Mouse (Mus musculus) kidney, adult 2 months (tissue): ENCODE data around the gene Gm21974. TPM values are rescaled to one million over a fixed set of nuclear protein-coding genes. Genes with fewer than 3 reads are reported as not detected.

ENCODE experiments used
- DNase-seq: peaks from one replicate; pipeline ENCODE4 v3.0.0; 2021
- H3K27ac ChIP-seq: fragments of 200-500 bp; 2 replicates; pipeline ENCODE4 v1.5.1; 2012; ENCODE audit warnings: low read depth, low read length, control low read depth, inconsistent platforms; ENCODE audit not compliant: insufficient read depth
- H3K27me3 ChIP-seq: fragments of 200-500 bp; replicated peaks from 2 replicates; pipeline ENCODE4 v1.6.1; 2012; ENCODE audit warnings: mild to moderate bottlenecking, moderate library complexity, low read length, inconsistent platforms; ENCODE audit not compliant: control insufficient read depth, insufficient read depth
- H3K36me3 ChIP-seq: fragments of 200-500 bp; 2 replicates; pipeline ENCODE4 v1.6.1; 2012; ENCODE audit warnings: mild to moderate bottlenecking, moderate library complexity, low read length, inconsistent platforms; ENCODE audit not compliant: control insufficient read depth, insufficient read depth
- H3K4me1 ChIP-seq: fragments of 200-500 bp; 2 replicates; pipeline ENCODE4 v1.6.1; 2011; ENCODE audit warnings: low read length; ENCODE audit not compliant: control insufficient read depth, insufficient read depth
- H3K4me3 ChIP-seq: fragments of 200-500 bp; 2 replicates; pipeline ENCODE4 v1.5.1; 2011; ENCODE audit warnings: mild to moderate bottlenecking, low read depth, low read length, control low read depth; ENCODE audit not compliant: insufficient read depth
- CTCF ChIP-seq: fragments of 200-500 bp; conservative IDR thresholded peaks from 2 replicates; pipeline ENCODE4 v1.5.1; 2011; ENCODE audit warnings: low read depth, mild to moderate bottlenecking, control low read depth, low read length, moderate library complexity, mixed read lengths; ENCODE audit not compliant: insufficient read depth, insufficient read length
- POLR2A ChIP-seq: fragments of 200-500 bp; IDR thresholded peaks from one replicate; pipeline ENCODE4 v1.6.1; 2011; ENCODE audit warnings: low read depth, low read length, control low read depth
- WGBS: fragments of 180-500 bp; shearing (Covaris S2); methylation state at CpG from one replicate; pipeline ENCODE4 v1.1.7; 2018; 5-methylcytosine and 5-hydroxymethylcytosine counted together
- polyA plus RNA-seq: library from polyadenylated mRNA; depleted of rRNA; stranded (reverse); fragments of >200 nt; gene quantifications from 2 replicates; pipeline ENCODE4 v1.2.3, GENCODE M21; 2012

Gm21974 gene
- polyA plus RNA-seq, 1 experiment, result not detected

- no peak overlapping the region for H3K4me3 ChIP-seq
- TF ChIP-seq POLR2A (no peak), CTCF (no peak)
- no peaks in the 10 kb centered on the region; the same call in 1 of the 2 replicates for H3K4me1 ChIP-seq
- H3K36me3 ChIP-seq, result no peaks in the 10 kb centered on the region
- no peaks in the 10 kb centered on the region for H3K27me3 ChIP-seq
- H3K27ac ChIP-seq, result no peak overlapping the region
- WGBS, result 78% methylated on average over 3 of the region's 3 CpGs
- DNase-seq, result no peak
Observed at GRCm38 (mm10) chr7:127869149-127869810, 26.0 kb downstream of the Gm21974 start.

GRCm38 (mm10) chr7:127867641-127868040 is 27.6 kb downstream of the Gm21974 start:
- Histone ChIP-seq H3K4me3 (no peak overlapping the region), H3K27ac (no peak overlapping the region), H3K4me1 (no peaks in the 10 kb centered on the region), H3K36me3 (no peaks in the 10 kb centered on the region), H3K27me3 (no peaks in the 10 kb centered on the region)
- 96% methylated on average over 18 of the region's 18 CpGs for whole genome bisulfite sequencing
- DNase-seq, result no peak
- TF ChIP-seq POLR2A (no peak), CTCF (no peak)

- no peaks in the 10 kb centered on the region for H3K36me3 ChIP-seq
- H3K4me1 ChIP-seq, result no peaks in the 10 kb centered on the region
- TF ChIP-seq CTCF, result no peak
- no peak for TF ChIP-seq POLR2A
- H3K27ac ChIP-seq, result no peak overlapping the region
- no peak overlapping the region for H3K4me3 ChIP-seq
- no peaks in the 10 kb centered on the region for H3K27me3 ChIP-seq
- no peak for DNase-seq
- WGBS, result 95% methylated on average over 12 of the region's 12 CpGs
Observed at GRCm38 (mm10) chr7:127866434-127866833, 28.8 kb downstream of the Gm21974 start.

- WGBS, result 88% methylated on average over 6 of the region's 6 CpGs
- TF ChIP-seq POLR2A, result no peak
- TF ChIP-seq CTCF, result no peak
- Histone ChIP-seq H3K4me3 (no peak overlapping the region), H3K27me3 (no peaks in the 10 kb centered on the region), H3K4me1 (no peaks in the 10 kb centered on the region), H3K27ac (no peak overlapping the region), H3K36me3 (no peaks in the 10 kb centered on the region)
- DNase-seq, result no peak
Observed at GRCm38 (mm10) chr7:127858258-127858657, 37.0 kb downstream of the Gm21974 start.

GRCm38 (mm10) chr7:127850906-127851305 is 44.3 kb downstream of the Gm21974 start:
- Histone ChIP-seq H3K27ac (no peak overlapping the region), H3K36me3 (no peaks in the 10 kb centered on the region), H3K4me1 (no peaks in the 10 kb centered on the region), H3K27me3 (no peaks in the 10 kb centered on the region), H3K4me3 (no peak overlapping the region)
- 39% methylated on average over 5 of the region's 5 CpGs for WGBS
- TF ChIP-seq CTCF, result no peak
- DNase-seq, result no peak

- H3K27me3 ChIP-seq, result no peaks in the 10 kb centered on the region
- TF ChIP-seq POLR2A (no peak), CTCF (no peak)
- H3K4me3 ChIP-seq, result no peak overlapping the region
- WGBS, result 86% methylated on average over 6 of the region's 6 CpGs
- DNase-seq, result no peak
- no peak overlapping the region for H3K27ac ChIP-seq
- H3K36me3 ChIP-seq, result no peaks in the 10 kb centered on the region
- no peaks in the 10 kb centered on the region for H3K4me1 ChIP-seq
Observed at GRCm38 (mm10) chr7:127849973-127850875, 45.0 kb downstream of the Gm21974 start.

GRCm38 (mm10) chr7:127842001-127842718 is 53.1 kb downstream of the Gm21974 start:
- Histone ChIP-seq H3K27ac (peak overlapping the region; percentile 94), H3K4me3 (peak overlapping the region; percentile 89), H3K4me1 (peaks cover 4% of the 10 kb centered on the region; the same call in 1 of the 2 replicates), H3K27me3 (no peaks in the 10 kb centered on the region), H3K36me3 (no peaks in the 10 kb centered on the region)
- TF ChIP-seq POLR2A, result peak; percentile 78
- no peak for TF ChIP-seq CTCF
- under 1% methylated on average over 40 of the region's 40 CpGs for WGBS
- peak; percentile 93 for DNase-seq
